Mouse (Mus musculus) forebrain, embryonic 16.5 days (tissue): ENCODE results near the gene Ripor1. TPM values are rescaled to one million over a fixed set of nuclear protein-coding genes. Genes with fewer than 3 reads are reported as not detected.
A peak's percentile ranks its signal among the peaks of the same experiment; 100 is the strongest.

Experiments used
- ATAC-seq: fragments of 200-750 bp; cut with Nextera tagmentation; 2 replicates; pipeline ENCODE4 v1.8.0; 2017; ENCODE audit warnings: mild to moderate bottlenecking, moderate library complexity
- H3K27ac ChIP-seq: fragments of 300-500 bp; sonication (generic); 2 replicates; pipeline ENCODE4 v1.5.1; 2014; ENCODE audit warnings: low read length, control low read depth
- H3K27me3 ChIP-seq: fragments of 300-500 bp; sonication (generic); replicated peaks from 2 replicates; pipeline ENCODE4 v1.6.1; 2014; ENCODE audit warnings: low read length; ENCODE audit not compliant: control insufficient read depth, insufficient read depth
- H3K36me3 ChIP-seq: fragments of 300-500 bp; sonication (generic); 2 replicates; pipeline ENCODE4 v1.6.1; 2014; ENCODE audit not compliant: control insufficient read depth, insufficient read depth
- H3K4me1 ChIP-seq: fragments of 300-500 bp; sonication (generic); replicated peaks from 2 replicates; pipeline ENCODE4 v1.6.1; 2014; ENCODE audit warnings: low read length; ENCODE audit not compliant: control insufficient read depth, insufficient read depth
- H3K4me2 ChIP-seq: fragments of 300-500 bp; sonication (generic); 2 replicates; pipeline ENCODE4 v1.6.1; 2014; ENCODE audit warnings: mild to moderate bottlenecking, low read length, control low read depth
- H3K4me3 ChIP-seq: fragments of 300-500 bp; sonication (generic); replicated peaks from 2 replicates; pipeline ENCODE4 v1.5.1; 2014; ENCODE audit warnings: mild to moderate bottlenecking, low read length, control low read depth
- H3K9ac ChIP-seq: fragments of 300-500 bp; sonication (generic); replicated peaks from 2 replicates; pipeline ENCODE4 v1.6.1; 2014; ENCODE audit warnings: low read depth, low read length, control low read depth
- H3K9me3 ChIP-seq: fragments of 300-500 bp; sonication (generic); 2 replicates; pipeline ENCODE4 v1.6.1; 2016; ENCODE audit warnings: low read length; ENCODE audit not compliant: control insufficient read depth
- WGBS: fragments of 180-500 bp; shearing (Covaris S2); extraction: QIAGEN DNeasy Blood & Tissue Kit; methylation state at CpG from one replicate; pipeline ENCODE4 v1.1.7; 2014; 5-methylcytosine and 5-hydroxymethylcytosine counted together
- polyA plus RNA-seq: library from polyadenylated mRNA; unstranded; fragments of >200 nt; fragmentation: Nextera tagmentation; extraction: Ambion mirVana; gene quantifications from 2 replicates; pipeline ENCODE4 v1.2.1, GENCODE M21; 2015

Gene Ripor1
- polyA plus RNA-seq, 1 experiment from 2014 or later, result 33.4 TPM

- ATAC-seq, result no peak
- WGBS, result 1% methylated on average over 11 of the region's 11 CpGs
- no peaks in the 10 kb centered on the region for H3K27me3 ChIP-seq
- H3K9me3 ChIP-seq, result no peaks in the 10 kb centered on the region
- no peaks in the 10 kb centered on the region for H3K36me3 ChIP-seq
- peaks cover 25% of the 10 kb centered on the region for H3K4me1 ChIP-seq
- peak overlapping the region; percentile 99 for H3K4me3 ChIP-seq
- H3K27ac ChIP-seq, result peak overlapping the region; percentile 100
- peak overlapping the region; percentile 84 for H3K4me2 ChIP-seq
- peak overlapping the region; percentile 100 for H3K9ac ChIP-seq
Measured at GRCm38 (mm10) chr8:105635481-105635880, 30.4 kb downstream of the Ripor1 start.

GRCm38 (mm10) chr8:105636018-105636962 is 31.2 kb downstream of the Ripor1 start, which contains the start of gene Ctcf:
Gene Ctcf, plus strand, starts transcription at chr8:105636568.
- Histone ChIP-seq H3K36me3 (no peaks in the 10 kb centered on the region), H3K4me1 (peaks cover 30% of the 10 kb centered on the region), H3K27me3 (no peaks in the 10 kb centered on the region), H3K4me3 (peak within 1 kb of the TSS; percentile 99), H3K4me2 (peak within 1 kb of the TSS; percentile 96), H3K27ac (peak within 1 kb of the TSS; percentile 100), H3K9me3 (no peaks in the 10 kb centered on the region), H3K9ac (peak within 1 kb of the TSS; percentile 100)
- ATAC-seq, result peak; percentile 91
- WGBS, result under 1% methylated on average over 89 of the region's 126 CpGs

GRCm38 (mm10) chr8:105636963-105637510 is 32.0 kb downstream of the Ripor1 start, which contains the start of gene Agrp:
Gene Agrp, minus strand, starts transcription at chr8:105637393.
- ATAC-seq, result peak; percentile 57
- H3K9ac ChIP-seq, result peak within 1 kb of the TSS; percentile 100
- no peaks in the 10 kb centered on the region for H3K27me3 ChIP-seq
- peak within 1 kb of the TSS; percentile 99 for H3K4me3 ChIP-seq
- peak within 1 kb of the TSS; percentile 100 for H3K27ac ChIP-seq
- 0% methylated on average over 60 of the region's 63 CpGs for WGBS
- H3K36me3 ChIP-seq, result no peaks in the 10 kb centered on the region
- H3K4me2 ChIP-seq, result peak within 1 kb of the TSS; percentile 96
- H3K9me3 ChIP-seq, result no peaks in the 10 kb centered on the region
- peaks cover 30% of the 10 kb centered on the region for H3K4me1 ChIP-seq

- H3K9me3 ChIP-seq, result no peaks in the 10 kb centered on the region
- H3K4me3 ChIP-seq, result peak overlapping the region; percentile 99
- H3K4me2 ChIP-seq, result peak overlapping the region; percentile 96
- no peaks in the 10 kb centered on the region for H3K36me3 ChIP-seq
- ATAC-seq, result no peak
- under 1% methylated on average over 11 of the region's 11 CpGs for WGBS
- H3K27ac ChIP-seq, result peak overlapping the region; percentile 100
- peak overlapping the region; percentile 100 for H3K9ac ChIP-seq
- no peaks in the 10 kb centered on the region for H3K27me3 ChIP-seq
- peaks cover 30% of the 10 kb centered on the region for H3K4me1 ChIP-seq
Measured at GRCm38 (mm10) chr8:105637601-105638041, 32.6 kb downstream of the Ripor1 start.

GRCm38 (mm10) chr8:105638510-105638909 is 33.5 kb downstream of the Ripor1 start:
- WGBS, result 81% methylated on average over 4 of the region's 4 CpGs
- ATAC-seq, result no peak
- Histone ChIP-seq H3K27me3 (no peaks in the 10 kb centered on the region), H3K4me3 (peak overlapping the region; percentile 13), H3K9me3 (no peaks in the 10 kb centered on the region), H3K9ac (no peak overlapping the region; the same call in 1 of the 2 replicates), H3K4me1 (peaks cover 32% of the 10 kb centered on the region), H3K36me3 (0 out of 2 replicates have a peak, but pooled peaks cover 1% of the 10 kb centered on the region), H3K27ac (no peak overlapping the region), H3K4me2 (peak overlapping the region; percentile 96)

GRCm38 (mm10) chr8:105639835-105640234 is 34.8 kb downstream of the Ripor1 start:
- Histone ChIP-seq H3K9me3 (no peaks in the 10 kb centered on the region), H3K27me3 (no peaks in the 10 kb centered on the region), H3K27ac (no peak overlapping the region), H3K4me1 (peaks cover 32% of the 10 kb centered on the region), H3K4me2 (no peak overlapping the region), H3K4me3 (no peak overlapping the region), H3K36me3 (peaks cover 10% of the 10 kb centered on the region; the same call in 1 of the 2 replicates), H3K9ac (no peak overlapping the region)
- 86% methylated on average over 1 of the region's 1 CpGs for WGBS
- ATAC-seq, result no peak

- WGBS, result 64% methylated on average over 2 of the region's 2 CpGs
- Histone ChIP-seq H3K27me3 (no peaks in the 10 kb centered on the region), H3K36me3 (peaks cover 12% of the 10 kb centered on the region), H3K27ac (no peak overlapping the region), H3K9ac (no peak overlapping the region), H3K4me2 (no peak overlapping the region), H3K4me1 (peaks cover 29% of the 10 kb centered on the region), H3K4me3 (no peak overlapping the region), H3K9me3 (no peaks in the 10 kb centered on the region)
- ATAC-seq, result no peak
Measured at GRCm38 (mm10) chr8:105640511-105640910, 35.5 kb downstream of the Ripor1 start.

- no peaks in the 10 kb centered on the region for H3K27me3 ChIP-seq
- peaks cover 14% of the 10 kb centered on the region for H3K36me3 ChIP-seq
- no peak overlapping the region for H3K4me2 ChIP-seq
- peaks cover 10% of the 10 kb centered on the region; the same call in 1 of the 2 replicates for H3K4me1 ChIP-seq
- ATAC-seq, result no peak
- no peak overlapping the region for H3K4me3 ChIP-seq
- no peak overlapping the region for H3K27ac ChIP-seq
- 100% methylated on average over 1 of the region's 1 CpGs for WGBS
- H3K9me3 ChIP-seq, result no peaks in the 10 kb centered on the region
- no peak overlapping the region for H3K9ac ChIP-seq
Measured at GRCm38 (mm10) chr8:105645205-105645604, 40.1 kb downstream of the Ripor1 start.

GRCm38 (mm10) chr8:105648929-105649328 is 43.9 kb downstream of the Ripor1 start:
- H3K9ac ChIP-seq, result no peak overlapping the region
- no peak overlapping the region for H3K4me2 ChIP-seq
- no peaks in the 10 kb centered on the region for H3K4me1 ChIP-seq
- peaks cover 12% of the 10 kb centered on the region for H3K36me3 ChIP-seq
- no peak overlapping the region for H3K27ac ChIP-seq
- ATAC-seq, result no peak
- 100% methylated on average over 1 of the region's 1 CpGs for WGBS
- no peaks in the 10 kb centered on the region for H3K27me3 ChIP-seq
- no peaks in the 10 kb centered on the region for H3K9me3 ChIP-seq
- no peak overlapping the region for H3K4me3 ChIP-seq
